Mouse (Mus musculus) CH12.LX (cell line): ENCODE data around the gene Sult3a2.

Experiments used
- BHLHE40 ChIP-seq: IDR thresholded peaks from 2 replicates; pipeline ENCODE4 v1.6.1; 2011; ENCODE audit warnings: mild to moderate bottlenecking, low read depth, low read length, improper control_type of control experiment
- CTCF ChIP-seq, 2 experiments: IDR thresholded peaks in 1 of 2; conservative IDR thresholded peaks in 1 of 2; 2 replicates each; pipeline ENCODE4 v1.5.1; 2011 to 2012; ENCODE audit warnings: low read depth in 2 of 2, low read length in 2 of 2, improper control_type of control experiment in 1 of 2, inconsistent platforms in 1 of 2, mild to moderate bottlenecking in 1 of 2, moderate library complexity in 1 of 2
- EP300 ChIP-seq: IDR thresholded peaks from 2 replicates; pipeline ENCODE4 v1.6.1; 2011; ENCODE audit warnings: low read length, improper control_type of control experiment
- POLR2A ChIP-seq: IDR thresholded peaks from 2 replicates; pipeline ENCODE4 v1.6.1; 2011; ENCODE audit warnings: low read depth, mild to moderate bottlenecking, improper control_type of control experiment, low read length
- ZNF384 ChIP-seq: IDR thresholded peaks from 2 replicates; pipeline ENCODE4 v1.6.1; 2012; ENCODE audit warnings: low read depth, low read length, improper control_type of control experiment, inconsistent platforms

DNA sequence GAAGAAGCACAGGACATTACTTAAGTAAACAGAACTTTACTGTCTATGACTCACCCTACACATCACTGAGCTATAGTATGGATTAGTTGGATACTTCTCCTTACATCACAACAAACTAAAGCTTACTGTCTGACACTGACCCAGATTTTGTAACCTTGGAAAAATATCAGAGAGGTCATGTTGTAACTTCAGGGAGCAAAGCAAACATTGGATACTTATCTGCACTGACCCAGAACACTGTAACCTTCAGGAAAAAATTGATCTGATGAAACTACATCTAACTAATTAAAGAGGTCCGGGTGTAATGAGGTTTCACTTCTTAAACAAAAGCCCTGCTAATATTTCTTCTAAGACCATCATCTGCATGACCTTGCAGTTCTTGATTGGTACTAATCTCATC lies 30.4 kb upstream of the Sult3a2 start:
- TF ChIP-seq CTCF (conservative IDR thresholded peaks at IDR 0.05 in 1 of 2, IDR thresholded peaks at IDR 0.05 in 1 of 2; ENCODE audit: low read depth in 2 of 2, low read length in 2 of 2) (no peak), POLR2A (no peak), ZNF384 (no peak), EP300 (no peak), BHLHE40 (no peak)
